In genomic region chr5:114844371-114844770, GRCm38 (mm10) we compare ENCODE assay signal across 15 mouse cellular contexts. TPM values are rescaled to one million over a fixed set of nuclear protein-coding genes. Genes with fewer than 3 reads are reported as not detected.
"Had no signal": no experiment of that assay in that cellular context is flagged by ENCODE, and none has a peak within 500 bp of the region (broad histone marks: within the 10 kb centered on the region; RNA-seq: fewer than 3 reads in every experiment).

No protein-coding gene starts in this region.

RNA-seq across cellular contexts. Expression of gene 4930519G04Rik, which starts 9.1 kb away (rescaled TPM):
- polyA plus RNA-seq: neural tube, embryonic 11.5 days; neural tube, embryonic 12.5 days; neural tube, embryonic 13.5 days; neural tube, embryonic 14.5 days; neural tube, embryonic 15.5 days; small intestine, adult 2 months; stomach, embryonic 14.5 days; stomach, embryonic 15.5 days; stomach, embryonic 16.5 days; stomach, postnatal 0 days; thymus, adult 2 months; thymus, postnatal 0 days; urinary bladder, adult 2 months had no signal

RNA-seq across cellular contexts. Expression of gene Gm9936, which starts 14.1 kb away (rescaled TPM):
- polyA plus RNA-seq: small intestine, adult 2 months; spleen, adult 2 months; testis, adult 2 months; thymus, adult 2 months; thymus, postnatal 0 days had no signal
